Mouse (Mus musculus): ENCODE results near the gene Gm17542. TPM values are rescaled to one million over a fixed set of nuclear protein-coding genes. Genes with fewer than 3 reads are reported as not detected.
"Not testable (repeated sequence)": the region's sequence is repeated elsewhere in the genome, so short reads cannot be mapped to it uniquely, and the experiment has no call there.

Gm17542 gene
- total RNA-seq (2021), result not detected
- long read RNA-seq, experiment 1, result 0 reads
- long read RNA-seq, experiment 2, result 0 reads

DNA sequence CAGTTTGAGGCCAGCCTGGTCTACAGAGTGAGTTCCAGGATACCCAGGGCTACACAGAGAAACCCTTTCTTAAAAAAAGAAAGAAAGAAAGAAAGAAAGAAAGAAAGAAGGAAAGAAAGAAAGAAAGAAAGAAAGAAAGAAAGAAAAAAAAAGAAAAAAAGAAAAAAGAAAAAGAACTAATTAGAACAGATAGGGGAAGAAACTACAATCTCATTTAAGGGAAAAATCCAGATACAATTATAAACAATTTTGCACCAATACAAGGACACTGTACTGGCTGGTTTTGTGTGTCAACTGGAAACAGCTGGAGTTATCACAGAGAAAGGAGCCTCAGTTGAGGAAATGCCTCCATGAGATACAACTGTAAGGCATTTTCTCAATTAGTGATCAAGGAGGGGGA, at the start of gene Gm17542:
Gm17542 (minus strand) TSS at position 101 of the 400 bp plus-strand sequence.
- not testable (repeated sequence) for DNase-seq (ENCODE audit: low spot score in 2 of 2)

DNA sequence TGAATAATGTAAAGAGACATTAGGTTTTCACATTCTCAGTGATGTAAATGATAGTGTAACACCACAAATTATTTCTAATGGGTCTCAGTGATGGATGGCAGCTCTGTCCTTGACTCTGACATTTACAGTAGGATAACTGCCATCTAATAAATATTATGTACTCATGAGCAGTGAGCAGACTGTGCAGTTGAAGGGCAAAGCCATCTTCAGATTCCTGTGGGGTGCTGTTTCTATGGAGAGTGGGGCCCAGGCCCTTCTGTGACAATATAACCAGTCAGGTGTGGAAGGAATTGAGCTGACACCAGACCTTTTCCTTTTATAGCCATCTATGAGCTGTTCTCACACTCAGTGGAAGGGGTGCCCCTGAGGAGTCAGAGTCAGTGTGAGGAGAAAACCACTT, 21.8 kb upstream of the Gm17542 start:
- no peak for DNase-seq (ENCODE audit: low spot score in 2 of 2)

DNA sequence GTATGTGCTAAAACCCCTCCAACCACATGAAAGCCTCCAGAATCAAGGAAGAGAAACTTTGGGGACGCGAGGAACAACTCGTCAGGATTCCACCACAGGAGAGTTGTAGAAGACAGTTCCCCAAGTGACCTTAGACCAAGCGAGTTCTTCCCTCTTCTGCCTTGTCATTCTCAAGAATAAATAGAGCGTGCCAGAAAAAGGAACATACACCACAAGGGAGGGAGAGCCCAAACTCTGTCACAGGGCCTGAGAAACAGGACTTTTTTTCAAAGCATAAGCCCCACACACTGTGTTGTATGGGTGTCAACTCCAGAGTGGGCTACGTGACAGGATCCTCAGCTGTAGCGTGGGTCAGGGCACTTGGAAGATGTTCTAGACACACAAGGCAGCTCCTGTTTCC, 20.1 kb upstream of the Gm17542 start:
- no peak for DNase-seq (ENCODE audit: low spot score in 2 of 2)

GRCm38 (mm10) chr10:58714789-58715148, 3.2 kb downstream of the Gm17542 start:
- DNase-seq (ENCODE audit: low spot score in 2 of 2), result no peak

GRCm38 (mm10) chr10:58713855-58714788, 3.9 kb downstream of the Gm17542 start:
- no peak for DNase-seq (ENCODE audit: low spot score in 2 of 2)

DNA sequence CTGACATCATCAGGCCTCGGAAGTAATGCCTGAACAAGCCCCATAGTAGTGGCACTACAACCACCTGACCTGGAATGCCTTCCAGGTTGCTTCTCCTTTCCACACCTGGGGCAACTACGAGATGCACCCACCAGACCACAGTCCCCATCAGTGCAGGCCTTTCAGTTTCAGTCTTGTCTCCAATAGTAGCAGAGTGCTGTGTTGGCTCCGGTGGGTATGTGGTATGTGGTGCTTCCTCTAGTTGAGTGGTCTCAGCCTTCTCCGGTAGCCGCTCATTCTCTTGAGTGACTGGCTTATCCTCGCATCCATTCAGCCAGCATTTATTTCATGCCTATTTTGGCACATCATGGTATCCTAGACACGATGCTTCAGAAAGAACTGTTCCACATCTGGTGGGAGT, 4.8 kb downstream of the Gm17542 start:
- no peak for DNase-seq (ENCODE audit: low spot score in 2 of 2)

DNA sequence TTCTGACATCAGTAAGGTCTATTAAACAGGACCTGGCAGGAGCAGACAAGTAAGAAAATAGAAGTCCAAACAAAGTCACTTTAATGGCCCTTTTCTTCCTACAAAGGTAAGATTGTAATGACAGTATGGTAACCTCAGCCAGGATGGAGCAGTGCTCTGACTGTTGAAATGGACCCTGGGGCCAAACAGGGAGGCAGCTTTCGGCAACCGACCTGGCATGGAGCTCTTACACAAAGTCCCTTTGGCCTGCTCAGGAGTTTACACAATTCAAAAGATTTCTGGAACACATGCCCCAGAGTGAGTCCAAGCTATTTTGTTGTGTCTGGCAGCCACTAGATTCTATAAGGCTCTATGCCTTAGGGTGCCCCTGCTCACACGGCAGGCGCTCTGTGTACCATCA, 9.0 kb downstream of the Gm17542 start:
- no peak for DNase-seq (ENCODE audit: low spot score in 2 of 2)

DNA sequence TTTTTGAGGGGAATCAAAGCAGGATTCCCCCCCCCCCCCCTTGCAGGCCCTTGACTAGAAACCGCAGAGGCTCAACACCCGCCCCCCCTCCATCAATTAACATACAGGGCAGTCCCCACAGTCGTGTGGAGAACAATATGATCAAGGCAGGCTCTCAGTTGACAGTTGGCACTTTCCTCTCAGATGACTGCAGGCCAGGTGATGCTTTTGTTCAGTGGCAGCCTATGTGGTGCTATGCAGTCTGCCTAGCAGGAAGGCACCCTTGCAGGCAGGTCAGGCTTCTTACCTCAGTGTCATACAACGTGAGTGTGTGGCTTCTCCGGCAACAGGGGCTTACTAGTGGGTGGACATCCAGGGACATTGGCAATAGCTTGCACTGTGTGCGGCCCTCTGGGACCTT, 17.4 kb downstream of the Gm17542 start:
- DNase-seq (ENCODE audit: low spot score in 2 of 2), result no peak

DNA sequence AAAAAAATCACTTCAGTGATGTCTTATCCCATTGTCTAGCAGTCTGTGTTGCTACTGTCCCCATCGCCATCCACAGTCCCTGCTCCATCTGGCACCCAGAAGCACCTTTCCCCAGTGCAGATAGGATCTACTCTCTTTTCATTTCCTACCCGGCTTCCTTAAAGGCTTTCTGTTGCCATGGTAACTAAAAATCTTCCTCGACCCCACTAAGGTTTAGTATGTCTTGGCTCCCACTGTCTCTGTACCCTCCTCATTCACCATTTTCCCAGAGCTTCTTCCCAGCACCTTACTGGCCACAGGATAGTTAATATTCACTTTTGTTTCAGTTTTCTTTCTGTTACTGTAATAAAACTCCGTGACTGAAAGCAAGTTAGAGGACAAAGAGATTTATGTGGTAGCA, 17.9 kb downstream of the Gm17542 start:
- DNase-seq (ENCODE audit: low spot score in 2 of 2), result no peak

DNA sequence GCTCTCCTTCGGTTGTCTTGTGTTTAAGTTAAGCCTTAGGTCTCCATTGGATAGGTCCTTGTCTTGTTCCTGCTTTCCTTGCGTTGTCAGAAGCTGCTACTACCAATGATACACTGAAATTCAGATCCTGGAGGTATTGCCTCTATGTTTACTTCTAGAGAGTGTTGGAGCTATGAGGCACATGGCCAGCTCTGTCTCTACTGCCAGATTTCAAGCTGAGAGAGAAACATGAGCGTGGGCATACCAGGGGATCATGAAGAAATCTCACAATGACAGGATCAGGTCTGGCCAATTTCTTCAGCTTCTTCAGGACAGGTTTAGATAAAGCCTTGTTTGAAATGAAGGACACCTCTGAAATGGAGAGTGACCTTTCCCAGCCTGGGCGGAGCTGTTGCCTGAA, 19.1 kb downstream of the Gm17542 start:
- DNase-seq (ENCODE audit: low spot score in 2 of 2), result no peak

DNA sequence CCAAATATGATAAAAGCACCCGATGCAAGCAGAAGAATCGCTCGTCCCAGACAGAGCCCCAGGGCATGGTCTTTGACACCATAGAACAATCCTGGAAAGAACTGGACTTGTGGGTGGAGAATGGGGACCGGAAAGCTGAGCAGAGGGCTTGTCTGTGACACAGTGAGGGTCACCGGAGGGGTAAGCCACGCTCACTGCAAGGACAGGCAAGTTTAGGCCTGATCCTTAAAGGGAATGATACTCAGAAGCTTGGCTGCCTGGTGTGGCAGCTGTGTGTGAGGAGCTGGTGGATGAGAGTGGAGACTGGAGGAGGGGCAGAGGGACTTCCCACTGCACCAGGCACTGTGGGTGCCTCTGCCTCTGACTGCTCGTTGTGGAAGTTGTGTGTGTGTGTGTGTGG, 27.0 kb downstream of the Gm17542 start:
- DNase-seq (ENCODE audit: low spot score in 2 of 2), result no peak

- DNase-seq (ENCODE audit: low spot score in 2 of 2), result no peak
Observed at GRCm38 (mm10) chr10:58679298-58679697, 38.7 kb downstream of the Gm17542 start.

GRCm38 (mm10) chr10:58675533-58675932, 42.5 kb downstream of the Gm17542 start, which contains the start of gene Edar:
Gene Edar, minus strand, starts transcription at chr10:58675654.
- peak; percentile 70 to 80 for DNase-seq (ENCODE audit: low spot score in 2 of 2)

DNA sequence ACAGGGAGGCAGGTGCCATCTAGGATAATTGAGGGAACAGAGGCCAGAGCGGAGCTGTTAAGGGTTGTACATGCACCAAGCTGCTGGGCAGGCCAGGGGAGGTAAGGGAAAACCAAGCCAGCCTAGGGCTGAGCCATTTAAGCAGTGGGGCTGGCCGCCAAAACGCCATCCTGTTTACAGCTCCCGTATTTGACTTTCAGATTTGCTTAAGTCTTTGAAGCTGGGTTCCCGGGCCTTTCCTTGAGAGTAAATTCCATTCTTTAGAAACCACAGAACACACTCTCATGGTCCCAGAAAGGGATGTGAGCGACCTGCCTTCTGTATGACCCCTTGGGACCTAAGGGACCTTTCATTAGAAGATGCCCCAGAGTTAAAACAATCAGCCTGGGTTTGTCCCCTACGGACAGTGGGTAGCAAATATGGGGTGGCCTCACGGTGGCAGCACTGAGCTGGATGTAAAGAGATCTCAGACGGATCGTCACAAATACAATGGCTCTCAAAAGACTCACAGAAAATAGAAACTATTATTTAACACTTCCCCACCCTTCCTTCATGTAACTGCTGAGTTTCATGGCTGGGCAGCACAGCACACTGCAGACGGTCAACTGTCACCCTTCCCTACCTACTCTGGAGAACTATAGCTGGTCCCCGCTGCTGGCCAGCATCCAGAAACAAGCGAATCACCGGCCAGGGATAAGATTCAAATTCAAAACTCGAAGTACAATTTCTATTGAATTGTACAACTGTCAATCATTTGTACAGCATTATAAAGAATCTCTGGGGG, 44.5 kb downstream of the Gm17542 start:
- DNase-seq (ENCODE audit: low spot score in 2 of 2), result peak; percentile 64 to 77

DNA sequence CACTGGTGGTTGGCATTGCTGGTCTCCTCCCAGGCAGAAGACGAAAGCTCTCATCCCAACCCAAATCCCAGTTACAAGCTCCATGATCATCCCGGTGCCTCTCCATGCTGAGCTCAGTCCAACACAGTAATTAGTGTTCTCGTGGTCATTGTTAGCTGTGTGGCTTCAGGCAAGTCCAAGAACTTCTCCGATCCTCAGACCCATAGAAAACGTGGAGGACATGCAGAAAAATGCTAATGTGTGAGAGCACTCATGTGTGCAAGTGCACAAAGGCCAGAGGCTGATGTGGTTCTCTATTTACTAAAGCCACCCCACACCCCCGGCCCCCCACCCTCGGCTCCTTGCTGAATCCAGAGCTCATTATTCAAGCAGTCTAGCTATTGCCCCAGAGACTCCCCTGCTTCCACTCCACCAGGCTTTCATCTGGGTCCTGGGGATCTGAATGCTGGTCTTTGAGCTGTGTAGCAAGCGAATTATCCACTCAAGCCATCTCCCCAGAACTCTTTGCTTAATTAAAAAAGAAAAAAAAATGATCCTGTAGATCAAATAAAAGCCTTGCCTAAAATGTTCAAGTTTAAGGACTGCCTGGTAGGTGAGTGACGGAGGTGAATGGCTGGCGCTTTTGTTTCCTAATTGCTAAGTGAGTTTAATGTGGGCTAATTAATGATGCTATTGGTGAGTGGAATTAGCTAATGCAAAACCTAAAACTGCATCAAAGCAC, 45.3 kb downstream of the Gm17542 start:
- no peak for DNase-seq (ENCODE audit: low spot score in 2 of 2)

- no peak for DNase-seq (ENCODE audit: low spot score in 2 of 2)
Observed at GRCm38 (mm10) chr10:58663868-58664267, 54.1 kb downstream of the Gm17542 start.

Other genes starting within 250 kb of the Gm17542 start
- gene Ccdc138, start 220.3 kb downstream of the Gm17542 start, total RNA-seq (2021), result 1 to 10 TPM; 1.8 TPM
- under 1 TPM; 0.37 to 0.52 TPM for gene Edar, start 42.6 kb downstream of the Gm17542 start, total RNA-seq (2021)
- gene Sh3rf3, start 95.1 kb upstream of the Gm17542 start, total RNA-seq (2021), result 1 to 10 TPM; 6.6 to 6.7 TPM

Data from gastrocnemius, postnatal 4 days (tissue).